In genomic region chr10:127379654-127380053, GRCm38 (mm10) we compare ENCODE assay signal across 9 mouse cellular contexts. TPM values are rescaled to one million over a fixed set of nuclear protein-coding genes. Genes with fewer than 3 reads are reported as not detected.
DNase-seq lines count a peak whose midpoint lies in the region; ATAC-seq and TF ChIP-seq lines count a peak whose summit lies in the region.
"Had no signal": no experiment of that assay in that cellular context is flagged by ENCODE, and none has a peak within 500 bp of the region (broad histone marks: within the 10 kb centered on the region; RNA-seq: fewer than 3 reads in every experiment).

No protein-coding gene starts in this region.

- no peaks in the 10 kb centered on the region for H3K9me3 ChIP-seq in heart, embryonic 14.5 days (ENCODE audit: control insufficient read depth, low read length)
- no peaks in the 10 kb centered on the region for H3K9me3 ChIP-seq in ES-E14 (ENCODE audit: control insufficient read depth, insufficient read depth, low read depth, low read length)
- H3K9me3 ChIP-seq in forebrain, postnatal 0 days (ENCODE audit: low read length), result no peaks in the 10 kb centered on the region
- H3K9me3 ChIP-seq in liver, postnatal 0 days (ENCODE audit: low read length), result no peaks in the 10 kb centered on the region

- DNase-seq in heart, postnatal 4 days, result no peak
- DNase-seq in ES-E14 (ENCODE audit: low read depth, low spot score), result no peak
- DNase-seq in forebrain, postnatal 0 days, result no peak
- DNase-seq in liver, postnatal 0 days, result no peak
- DNase-seq in yolk sac, embryonic 10.5 days (ENCODE audit: low spot score), result no peak
- no peak for DNase-seq in left cerebral cortex, adult 9 months (ENCODE audit: low spot score in 2 of 2)
- DNase-seq in right cerebral cortex, postnatal 36 days (ENCODE audit: low spot score in 2 of 2), result no peak

- H3K36me3 ChIP-seq in heart, embryonic 14.5 days (ENCODE audit: control insufficient read depth, insufficient read depth, low read length), result no peaks in the 10 kb centered on the region
- H3K36me3 ChIP-seq in ES-E14 (ENCODE audit: control insufficient read depth, insufficient read depth, low read length, poor library complexity, severe bottlenecking), result no peaks in the 10 kb centered on the region
- H3K36me3 ChIP-seq in forebrain, postnatal 0 days (ENCODE audit: insufficient read depth), result no peaks in the 10 kb centered on the region
- no peaks in the 10 kb centered on the region for H3K36me3 ChIP-seq in liver, postnatal 0 days (replicated peaks; ENCODE audit: insufficient read depth, low read length)

- peaks cover 2 to 19% of the 10 kb centered on the region in 2 experiments for H3K4me1 ChIP-seq in heart, embryonic 14.5 days (ENCODE audit: control insufficient read depth in 2 of 2, insufficient read depth in 2 of 2, low read length in 2 of 2)
- H3K4me1 ChIP-seq in ES-E14 (ENCODE audit: control insufficient read depth in 2 of 2, insufficient read depth in 2 of 2, low read length in 2 of 2, poor library complexity in 1 of 2), result peaks cover 3 to 7% of the 10 kb centered on the region in 2 experiments; a peak in 1 of 4 replicates
- peaks cover 4% of the 10 kb centered on the region; the same call in 1 of the 2 replicates for H3K4me1 ChIP-seq in forebrain, postnatal 0 days (ENCODE audit: insufficient read depth)
- H3K4me1 ChIP-seq in liver, postnatal 0 days (ENCODE audit: insufficient read depth), result peaks cover 16% of the 10 kb centered on the region; the same call in 1 of the 2 replicates

- H3K4me3 ChIP-seq in heart, embryonic 14.5 days (ENCODE audit: control insufficient read depth in 1 of 2, insufficient read depth in 1 of 2, low read depth in 1 of 2, low read length in 2 of 2), result peak overlapping the region; percentile 64 to 71
- peak overlapping the region; percentile 76 to 91 for H3K4me3 ChIP-seq in ES-E14 (ENCODE audit: insufficient read depth in 1 of 2, low read depth in 1 of 2, low read length in 2 of 2, poor library complexity in 1 of 2, severe bottlenecking in 1 of 2)
- H3K4me3 ChIP-seq in forebrain, postnatal 0 days (ENCODE audit: low read depth, low read length), result peak overlapping the region; percentile 87
- H3K4me3 ChIP-seq in liver, postnatal 0 days (ENCODE audit: low read depth, low read length), result peak overlapping the region; percentile 55

- H3K9ac ChIP-seq in heart, embryonic 14.5 days (ENCODE audit: low read length), result peak overlapping the region; percentile 94
- H3K9ac ChIP-seq in ES-E14 (ENCODE audit: insufficient read depth, low read depth, low read length, poor library complexity, severe bottlenecking), result peak overlapping the region; percentile 90; the same call in 1 of the 2 replicates
- peak overlapping the region; percentile 87; the same call in 1 of the 2 replicates for H3K9ac ChIP-seq in forebrain, postnatal 0 days
- peak overlapping the region; percentile 97 for H3K9ac ChIP-seq in liver, postnatal 0 days (replicated peaks)

- ATAC-seq in heart, embryonic 14.5 days (ENCODE audit: insufficient number of reproducible peaks, insufficient read depth, low FRiP score, low read depth), result no peak
- no peak for ATAC-seq in forebrain, postnatal 0 days
- no peak for ATAC-seq in liver, postnatal 0 days

- no peak for TF ChIP-seq EP300 in liver, postnatal 0 days (IDR thresholded peaks at IDR 0.05; ENCODE audit: low read depth)

- H3K27ac ChIP-seq in heart, embryonic 14.5 days (replicated peaks in 1 of 2; ENCODE audit: control insufficient read depth in 1 of 2, insufficient read depth in 1 of 2, low read depth in 2 of 2, low read length in 2 of 2), result peak overlapping the region in 1 of 2 experiments; percentile 98; a peak in 1 of 4 replicates
- H3K27ac ChIP-seq in ES-E14 (ENCODE audit: insufficient read depth, low read depth, low read length, poor library complexity, severe bottlenecking), result peak overlapping the region; percentile 93; the same call in 1 of the 2 replicates
- peak overlapping the region; percentile 95; the same call in 1 of the 2 replicates for H3K27ac ChIP-seq in forebrain, postnatal 0 days (ENCODE audit: low read depth, low read length)
- peak overlapping the region; percentile 99 for H3K27ac ChIP-seq in liver, postnatal 0 days (ENCODE audit: low read depth)

- peak overlapping the region; percentile 62 for H3K4me2 ChIP-seq in heart, embryonic 14.5 days (ENCODE audit: low read length)
- H3K4me2 ChIP-seq in forebrain, postnatal 0 days (ENCODE audit: low read depth), result peak overlapping the region; percentile 68
- peak overlapping the region; percentile 76 for H3K4me2 ChIP-seq in liver, postnatal 0 days (ENCODE audit: low read depth, low read length)

- no peaks in the 10 kb centered on the region for H3K27me3 ChIP-seq in heart, embryonic 14.5 days (ENCODE audit: control insufficient read depth, insufficient read depth, low read length)
- H3K27me3 ChIP-seq in forebrain, postnatal 0 days (ENCODE audit: insufficient read depth, low read length), result no peaks in the 10 kb centered on the region
- no peaks in the 10 kb centered on the region for H3K27me3 ChIP-seq in liver, postnatal 0 days (ENCODE audit: insufficient read depth, low read length)

- WGBS in heart, embryonic 14.5 days, result 77% methylated on average over 8 of the region's 8 CpGs
- WGBS in forebrain, postnatal 0 days, result 86% methylated on average over 8 of the region's 8 CpGs
- WGBS in liver, postnatal 0 days (ENCODE audit: insufficient replicate concordance), result 78% methylated on average over 8 of the region's 8 CpGs

- in situ Hi-C loops in ES-E14 (cut with MboI; ENCODE audit: low sequenced_read_pairs in 2 of 2, unreplicated experiment in 2 of 2), result no loop called here

- TF ChIP-seq CTCF in forebrain, postnatal 0 days (IDR thresholded peaks at IDR 0.05; ENCODE audit: low read depth), result no peak
- TF ChIP-seq CTCF in liver, postnatal 0 days (IDR thresholded peaks at IDR 0.05; ENCODE audit: low read depth), result no peak

TF ChIP-seq in ES-E14, 5 proteins besides CTCF, POLR2A, EP300 and RAD21:
- TF ChIP-seq ZC3H11A (IDR thresholded peaks at IDR 0.05; ENCODE audit: borderline replicate concordance, low read depth, low read length) (no peak), ZNF384 (IDR thresholded peaks at IDR 0.05; ENCODE audit: low read depth, low read length) (peak; percentile 84)

RNA-seq across cellular contexts. Expression of gene R3hdm2, which starts 0.5 kb away (rescaled TPM):
- polyA plus RNA-seq in heart, embryonic 14.5 days (2014; fragmentation: Nextera tagmentation; extraction: Ambion mirVana), result 32.8 and 36.3 TPM in 2 replicates
- total RNA-seq in heart, postnatal 4 days (2021), result 100 to 1,000 TPM; 115 to 116 TPM
- 25.5 and 26.1 TPM in 2 replicates for total RNA-seq in ES-E14 (2012; rRNA removed)
- 47.5 and 51.0 TPM in 2 replicates for total RNA-seq in forebrain, postnatal 0 days (2014; rRNA removed)
- 28.6 and 37.2 TPM in 2 replicates for polyA plus RNA-seq in forebrain, postnatal 0 days (2015; fragmentation: Nextera tagmentation; extraction: Ambion mirVana)
- 16.6 and 17.3 TPM in 2 replicates for polyA plus RNA-seq in liver, postnatal 0 days (2015; fragmentation: Nextera tagmentation; extraction: Ambion mirVana)

RNA-seq across cellular contexts. Expression of gene Inhbc, which starts 9.4 kb away (rescaled TPM):
- not detected in 2 replicates for polyA plus RNA-seq in heart, embryonic 14.5 days (2014; fragmentation: Nextera tagmentation; extraction: Ambion mirVana)
- total RNA-seq in heart, postnatal 4 days (2021), result not detected
- total RNA-seq in ES-E14 (2012; rRNA removed), result 0.36 and 1.2 TPM in 2 replicates
- total RNA-seq in forebrain, postnatal 0 days (2014; rRNA removed), result not detected in 2 replicates
- polyA plus RNA-seq in forebrain, postnatal 0 days (2015; fragmentation: Nextera tagmentation; extraction: Ambion mirVana), result not detected in 2 replicates
- 21.0 and 27.2 TPM in 2 replicates for polyA plus RNA-seq in liver, postnatal 0 days (2015; fragmentation: Nextera tagmentation; extraction: Ambion mirVana)
- total RNA-seq: left cerebral cortex, adult 8-10 months had no signal

RNA-seq across cellular contexts. Expression of gene Inhbe, which starts 25.4 kb away (rescaled TPM):
- polyA plus RNA-seq in heart, embryonic 14.5 days (2014; fragmentation: Nextera tagmentation; extraction: Ambion mirVana), result not detected in 2 replicates
- not detected for total RNA-seq in heart, postnatal 4 days (2021)
- 0.22 and 0.69 TPM in 2 replicates for total RNA-seq in ES-E14 (2012; rRNA removed)
- total RNA-seq in forebrain, postnatal 0 days (2014; rRNA removed), result under 0.01 TPM in 1 of 2 replicates, not detected in the other
- not detected in 2 replicates for polyA plus RNA-seq in forebrain, postnatal 0 days (2015; fragmentation: Nextera tagmentation; extraction: Ambion mirVana)
- polyA plus RNA-seq in liver, postnatal 0 days (2015; fragmentation: Nextera tagmentation; extraction: Ambion mirVana), result 18.4 and 29.0 TPM in 2 replicates

RNA-seq across cellular contexts. Expression of gene Gli1, which starts 37.9 kb away (rescaled TPM):
- polyA plus RNA-seq in heart, embryonic 14.5 days (2014; fragmentation: Nextera tagmentation; extraction: Ambion mirVana), result 0.07 and 0.36 TPM in 2 replicates
- total RNA-seq in heart, postnatal 4 days (2021), result 1 to 10 TPM; 4.0 to 4.1 TPM
- total RNA-seq in ES-E14 (2012; rRNA removed), result 14.9 and 47.3 TPM in 2 replicates
- 2.5 and 5.1 TPM in 2 replicates for total RNA-seq in forebrain, postnatal 0 days (2014; rRNA removed)
- polyA plus RNA-seq in forebrain, postnatal 0 days (2015; fragmentation: Nextera tagmentation; extraction: Ambion mirVana), result 0.89 and 1.2 TPM in 2 replicates
- 0.04 TPM in 2 replicates for polyA plus RNA-seq in liver, postnatal 0 days (2015; fragmentation: Nextera tagmentation; extraction: Ambion mirVana)

RNA-seq across cellular contexts. Expression of gene Arhgap9, which starts 57.9 kb away (rescaled TPM):
- polyA plus RNA-seq in heart, embryonic 14.5 days (2014; fragmentation: Nextera tagmentation; extraction: Ambion mirVana), result 1.3 and 2.4 TPM in 2 replicates
- total RNA-seq in heart, postnatal 4 days (2021), result 1 to 10 TPM; 2.0 to 2.9 TPM
- 2.6 and 5.1 TPM in 2 replicates for total RNA-seq in ES-E14 (2012; rRNA removed)
- total RNA-seq in forebrain, postnatal 0 days (2014; rRNA removed), result 0.52 and 0.69 TPM in 2 replicates
- 0.81 and 0.99 TPM in 2 replicates for polyA plus RNA-seq in forebrain, postnatal 0 days (2015; fragmentation: Nextera tagmentation; extraction: Ambion mirVana)
- polyA plus RNA-seq in liver, postnatal 0 days (2015; fragmentation: Nextera tagmentation; extraction: Ambion mirVana), result 13.5 and 14.8 TPM in 2 replicates
